Mouse (Mus musculus): ENCODE measurements at regions not wholly inside any gene's neighbourhood (a gene's known extent, or its start where the extent isn't known, plus 50 kb on each side); places are given as distances from the start of the nearest gene placed in this dataset.

- DNase-seq (ENCODE audit: low read depth), result no peak
Measured at GRCm38 (mm10) chr5:75762374-75762773, 187.7 kb downstream of the Kit start.

DNA sequence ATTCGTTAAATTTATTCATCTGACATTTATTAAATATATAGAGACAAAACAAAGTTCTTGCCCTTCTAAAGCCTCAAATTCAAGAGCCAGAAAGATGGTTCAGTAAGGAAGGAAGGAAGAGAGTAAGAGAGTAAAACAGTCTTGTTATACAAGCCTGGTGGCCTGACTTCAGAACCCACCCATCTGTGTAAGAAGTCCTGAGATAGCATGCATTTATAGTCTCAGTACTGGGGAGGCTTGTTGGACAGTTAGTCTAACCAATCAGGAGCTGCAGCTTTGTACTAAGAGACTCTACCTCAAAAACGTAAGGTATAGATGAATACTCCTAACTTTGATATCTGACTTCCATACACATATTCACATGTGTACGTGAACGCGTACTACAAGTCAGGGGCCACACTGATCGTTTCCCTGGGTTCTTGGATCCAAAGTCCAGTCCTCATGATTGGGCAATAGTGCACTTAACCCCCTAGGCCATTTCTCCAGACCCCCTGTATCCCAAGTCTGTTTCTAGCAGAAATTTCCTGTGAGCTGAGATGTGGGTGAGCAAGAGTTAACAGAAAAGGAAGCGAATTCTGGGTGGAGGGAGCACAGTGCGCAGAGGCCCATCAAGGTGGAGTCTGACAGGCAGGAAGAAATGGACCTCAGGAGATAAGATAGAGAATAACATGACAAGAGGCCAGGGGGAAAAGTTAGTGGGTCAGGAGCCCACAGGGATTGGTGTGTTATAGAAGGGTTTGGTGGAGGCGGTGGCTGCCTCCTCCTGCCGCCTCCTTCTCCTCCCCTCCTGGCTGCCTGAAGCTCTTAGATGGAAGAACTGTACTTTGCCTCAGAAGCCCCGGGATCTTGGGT is 187.0 kb downstream of the Kit start:
- peak; percentile 45 for DNase-seq (ENCODE audit: low read depth)

DNA sequence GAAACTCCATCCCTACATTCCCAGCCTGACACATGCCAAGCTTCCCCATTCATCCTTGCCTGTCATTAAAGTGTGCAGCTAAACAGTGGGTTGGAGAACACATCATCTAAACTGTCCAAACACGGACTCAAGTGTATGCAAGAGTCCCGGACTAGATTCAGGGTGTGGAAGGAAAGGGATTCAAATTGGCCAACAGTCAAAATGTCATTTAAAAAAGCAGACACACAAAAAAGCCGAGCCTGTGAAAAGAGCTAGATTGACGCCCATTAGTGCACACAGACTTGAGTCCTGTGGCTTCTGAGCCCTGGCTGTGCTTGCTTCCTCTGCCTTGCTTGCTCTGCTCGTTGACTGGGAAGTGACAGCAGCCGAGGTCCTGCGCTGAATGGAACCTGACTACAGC is 181.5 kb downstream of the Kit start:
- no peak for DNase-seq (ENCODE audit: low read depth)

- no peak for DNase-seq (ENCODE audit: low read depth)
Measured at GRCm38 (mm10) chr5:75754356-75754755, 179.6 kb downstream of the Kit start.

- no peak for DNase-seq (ENCODE audit: low read depth)
Measured at GRCm38 (mm10) chr5:75745311-75745710, 170.6 kb downstream of the Kit start.

- DNase-seq (ENCODE audit: low read depth), result no peak
Measured at GRCm38 (mm10) chr5:75744475-75745045, 169.8 kb downstream of the Kit start.

DNA sequence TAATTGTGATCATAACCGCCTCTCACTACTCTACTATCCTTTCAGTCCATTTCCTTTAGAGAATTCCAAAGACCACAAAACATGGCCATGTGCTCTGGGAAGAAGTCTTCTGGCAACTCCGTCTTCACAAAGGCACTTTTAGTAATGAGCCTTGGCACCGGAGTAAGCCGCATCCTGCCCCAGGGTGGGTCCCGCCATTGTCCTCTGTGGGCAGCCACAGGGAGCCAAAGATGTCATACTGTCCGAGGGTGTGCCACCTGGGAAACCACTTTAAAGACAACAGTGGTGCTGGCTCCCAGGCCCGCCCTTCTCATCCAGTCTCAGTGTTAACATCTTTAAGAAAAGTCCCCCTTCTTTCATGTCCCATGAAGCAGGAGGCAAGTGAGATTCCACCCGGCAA is 164.6 kb downstream of the Kit start:
- no peak for DNase-seq (ENCODE audit: low read depth)

- DNase-seq (ENCODE audit: low read depth), result no peak
Measured at GRCm38 (mm10) chr5:75738445-75738844, 163.7 kb downstream of the Kit start.

- DNase-seq (ENCODE audit: low read depth), result no peak
Measured at GRCm38 (mm10) chr5:75737752-75738151, 163.0 kb downstream of the Kit start.

DNA sequence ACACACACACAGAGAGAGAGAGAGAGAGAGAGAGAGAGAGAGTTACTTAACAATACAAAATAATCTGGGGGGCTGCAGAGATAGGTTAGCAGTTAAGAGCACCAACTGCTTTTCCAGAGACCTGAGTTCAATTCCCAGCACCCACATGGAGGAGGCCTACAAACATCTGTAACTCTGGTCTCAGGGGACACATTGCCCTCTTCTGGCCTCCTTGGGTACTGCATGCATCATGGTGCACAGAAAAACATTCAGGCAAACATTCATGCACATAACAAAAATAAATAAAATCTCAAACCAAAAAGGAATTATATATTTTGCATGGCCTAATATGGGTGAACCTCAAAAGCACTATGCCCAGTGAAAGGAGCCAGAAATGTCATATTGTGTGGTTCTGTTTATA is 161.6 kb downstream of the Kit start:
- DNase-seq (ENCODE audit: low read depth), result no peak

GRCm38 (mm10) chr5:75734508-75734907 is 159.8 kb downstream of the Kit start:
- no peak for DNase-seq (ENCODE audit: low read depth)

- no peak for DNase-seq (ENCODE audit: low read depth)
Measured at GRCm38 (mm10) chr5:75734043-75734442, 159.3 kb downstream of the Kit start.

- DNase-seq (ENCODE audit: low read depth), result no peak
Measured at GRCm38 (mm10) chr5:75731236-75731635, 156.5 kb downstream of the Kit start.

GRCm38 (mm10) chr5:75730698-75731097 is 156.0 kb downstream of the Kit start:
- peak; percentile 45 for DNase-seq (ENCODE audit: low read depth)

- DNase-seq (ENCODE audit: low read depth), result no peak
Measured at GRCm38 (mm10) chr5:75721291-75721690, 146.6 kb downstream of the Kit start.

DNA sequence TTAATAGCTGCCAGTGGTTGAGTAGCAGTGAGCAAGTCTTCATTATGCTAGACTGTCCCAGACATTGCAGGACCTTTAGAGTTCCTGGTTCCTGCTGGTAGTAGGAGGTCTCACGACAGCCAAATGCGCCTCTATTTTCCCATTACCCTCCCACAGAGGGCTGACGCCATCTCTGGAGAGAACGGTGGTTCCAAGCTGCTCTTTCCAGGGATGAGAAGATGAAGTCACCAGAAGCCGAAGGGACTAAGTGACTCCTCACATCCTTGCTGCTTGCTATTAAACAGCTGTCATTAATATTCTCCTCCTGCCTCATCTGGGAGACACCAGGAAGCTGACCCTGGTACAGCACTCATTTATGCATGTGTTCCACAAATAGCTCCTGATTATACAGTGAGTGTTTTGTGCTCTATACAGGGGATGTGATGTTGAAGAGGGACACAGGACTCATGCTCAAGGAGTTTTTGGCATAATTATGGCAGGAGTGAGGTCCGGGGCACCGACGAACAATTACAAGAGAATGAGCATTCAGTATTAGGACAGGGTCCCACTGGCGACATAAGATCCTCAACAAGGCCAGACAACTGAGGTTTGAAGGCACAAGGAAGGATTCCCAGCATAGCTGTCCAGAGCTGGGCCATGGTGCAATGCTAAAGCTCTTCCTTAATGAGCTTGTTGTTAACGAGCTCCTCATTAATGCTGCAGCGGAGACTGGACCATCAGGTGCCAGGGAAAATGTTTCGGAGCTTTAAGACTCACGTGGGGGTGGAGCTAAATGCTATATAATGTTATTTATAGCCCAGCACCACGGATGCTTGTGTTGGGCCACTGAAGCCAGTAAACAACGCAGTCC is 145.6 kb downstream of the Kit start:
- no peak for DNase-seq (ENCODE audit: low read depth)

DNA sequence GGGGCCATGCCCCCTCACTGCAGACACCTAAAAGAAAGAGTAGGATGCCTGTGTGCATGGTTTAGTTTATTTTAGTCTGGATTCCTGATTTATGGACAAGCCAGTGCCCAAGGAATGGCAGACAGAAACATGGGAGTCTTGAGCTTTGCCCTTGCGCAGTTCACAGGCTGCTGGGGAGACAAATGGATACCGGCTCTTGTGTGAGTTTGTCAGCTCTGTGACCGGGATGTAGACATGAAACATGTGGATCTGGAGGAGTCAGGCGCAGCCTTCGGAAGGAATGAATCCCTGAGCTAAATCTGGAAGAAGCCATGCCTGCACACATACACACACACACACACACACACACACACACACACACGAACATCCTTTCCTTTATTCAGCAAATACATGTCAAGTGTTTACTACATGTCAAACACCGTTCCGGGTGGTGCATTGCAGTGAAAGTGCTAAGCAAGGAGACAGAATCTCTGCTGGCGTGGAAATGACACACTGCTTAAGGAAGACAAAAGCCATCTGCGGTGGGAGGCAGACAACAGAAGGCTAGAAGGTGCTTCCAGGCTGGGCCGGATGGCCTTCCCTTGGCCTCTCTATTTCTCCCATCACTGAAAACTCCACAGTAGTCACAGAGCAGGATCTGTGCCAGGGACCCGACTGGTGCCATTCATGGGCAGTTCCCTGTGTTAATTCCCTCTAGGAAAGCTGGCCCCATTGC is 144.0 kb downstream of the Kit start:
- DNase-seq (ENCODE audit: low read depth), result no peak

Measured in c-Kit-positive CD71-negative TER-119-negative erythroid progenitor cells, embryonic 14.5 days (primary cell).